Mouse (Mus musculus) midbrain, embryonic 13.5 days (tissue): Measurements from ENCODE around the gene Cisd1. TPM values are rescaled to one million over a fixed set of nuclear protein-coding genes. Genes with fewer than 3 reads are reported as not detected.

Source experiments
- ATAC-seq: fragments of 200-750 bp; cut with Nextera tagmentation; 2 replicates; pipeline ENCODE4 v1.8.0; 2017; ENCODE audit warnings: mild to moderate bottlenecking, moderate TSS enrichment, moderate library complexity
- H3K27ac ChIP-seq: fragments of 300-500 bp; sonication (generic); 2 replicates; pipeline ENCODE4 v1.5.1; 2015; ENCODE audit warnings: inconsistent platforms, mild to moderate bottlenecking, moderate library complexity
- H3K27me3 ChIP-seq: fragments of 300-500 bp; sonication (generic); 2 replicates; pipeline ENCODE4 v1.6.1; 2015; ENCODE audit warnings: mild to moderate bottlenecking, inconsistent platforms
- H3K36me3 ChIP-seq: fragments of 300-500 bp; sonication (generic); 2 replicates; pipeline ENCODE4 v1.6.1; 2015; ENCODE audit warnings: mild to moderate bottlenecking, inconsistent platforms
- H3K4me1 ChIP-seq: fragments of 300-500 bp; sonication (generic); replicated peaks from 2 replicates; pipeline ENCODE4 v1.6.1; 2015; ENCODE audit warnings: inconsistent platforms
- H3K4me2 ChIP-seq: fragments of 300-500 bp; sonication (generic); replicated peaks from 2 replicates; pipeline ENCODE4 v1.6.1; 2015; ENCODE audit warnings: moderate library complexity, mild to moderate bottlenecking, inconsistent platforms
- H3K4me3 ChIP-seq: fragments of 300-500 bp; sonication (generic); replicated peaks from 2 replicates; pipeline ENCODE4 v1.5.1; 2015; ENCODE audit warnings: mild to moderate bottlenecking, inconsistent platforms
- H3K9ac ChIP-seq: fragments of 300-500 bp; sonication (generic); replicated peaks from 2 replicates; pipeline ENCODE4 v1.6.1; 2015; ENCODE audit warnings: mild to moderate bottlenecking, inconsistent platforms
- H3K9me3 ChIP-seq: fragments of 300-500 bp; sonication (generic); 2 replicates; pipeline ENCODE4 v1.6.1; 2016; ENCODE audit warnings: mild to moderate bottlenecking, inconsistent platforms
- WGBS: fragments of 180-500 bp; shearing (Covaris S2); methylation state at CpG from one replicate; pipeline ENCODE4 v1.1.7; 2015; 5-methylcytosine and 5-hydroxymethylcytosine counted together
- polyA plus RNA-seq: library from polyadenylated mRNA; unstranded; fragments of >200 nt; fragmentation: Nextera tagmentation; extraction: Ambion mirVana; gene quantifications from 2 replicates; pipeline ENCODE4 v1.2.1, GENCODE M21; 2015

Gene Cisd1
- polyA plus RNA-seq, 1 experiment from 2014 or later, result 222 TPM

DNA sequence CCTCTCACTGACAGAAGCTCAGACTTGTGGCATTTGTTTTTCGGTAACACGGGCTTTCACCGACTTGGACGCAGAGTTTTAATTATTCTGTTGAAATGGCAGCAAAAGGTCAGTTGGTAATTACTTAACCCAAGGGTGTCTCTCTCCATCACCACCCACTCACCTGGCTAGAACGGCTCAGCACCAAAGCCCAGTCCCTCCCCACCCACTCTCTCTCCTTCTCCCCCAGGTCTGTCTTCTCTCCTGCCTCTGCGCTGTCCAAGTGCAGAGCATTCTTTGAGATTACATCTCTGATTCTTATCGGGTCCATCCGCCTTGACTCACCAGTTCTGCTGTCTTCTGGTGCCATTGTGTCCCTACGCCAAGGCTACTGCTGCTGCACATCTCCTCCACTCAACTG lies 11.9 kb downstream of the Cisd1 start:
- Histone ChIP-seq H3K4me3 (no peak overlapping the region), H3K9me3 (no peaks in the 10 kb centered on the region), H3K36me3 (peaks cover 62% of the 10 kb centered on the region), H3K27me3 (no peaks in the 10 kb centered on the region), H3K4me2 (no peak overlapping the region), H3K4me1 (no peaks in the 10 kb centered on the region), H3K27ac (no peak overlapping the region), H3K9ac (no peak overlapping the region)
- no peak for ATAC-seq
- WGBS, result 93% methylated on average over 9 of the region's 9 CpGs

DNA sequence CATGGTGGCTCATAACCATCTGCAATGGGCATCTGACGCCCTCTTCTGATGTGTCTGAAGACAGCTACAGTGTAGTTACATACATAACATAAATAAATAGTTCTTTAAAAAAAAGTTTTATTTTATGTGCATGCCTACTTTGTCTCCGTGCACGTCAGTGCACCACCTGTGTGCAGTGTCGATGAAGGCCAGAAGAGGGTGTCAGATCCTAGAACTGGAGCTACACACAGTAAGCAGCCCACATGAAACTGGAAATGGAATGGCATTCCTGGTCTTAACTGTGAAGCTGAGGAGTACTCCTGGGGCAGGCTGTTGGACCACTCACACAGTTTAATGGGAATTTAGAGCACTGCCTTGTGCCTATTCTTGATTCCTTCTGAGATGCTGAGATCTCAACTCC lies 12.4 kb downstream of the Cisd1 start:
- H3K27me3 ChIP-seq, result no peaks in the 10 kb centered on the region
- no peak overlapping the region for H3K9ac ChIP-seq
- H3K4me1 ChIP-seq, result no peaks in the 10 kb centered on the region
- WGBS, result 92% methylated on average over 4 of the region's 4 CpGs
- H3K4me2 ChIP-seq, result no peak overlapping the region
- peaks cover 62% of the 10 kb centered on the region for H3K36me3 ChIP-seq
- no peak overlapping the region for H3K4me3 ChIP-seq
- no peaks in the 10 kb centered on the region for H3K9me3 ChIP-seq
- no peak overlapping the region for H3K27ac ChIP-seq
- ATAC-seq, result no peak

DNA sequence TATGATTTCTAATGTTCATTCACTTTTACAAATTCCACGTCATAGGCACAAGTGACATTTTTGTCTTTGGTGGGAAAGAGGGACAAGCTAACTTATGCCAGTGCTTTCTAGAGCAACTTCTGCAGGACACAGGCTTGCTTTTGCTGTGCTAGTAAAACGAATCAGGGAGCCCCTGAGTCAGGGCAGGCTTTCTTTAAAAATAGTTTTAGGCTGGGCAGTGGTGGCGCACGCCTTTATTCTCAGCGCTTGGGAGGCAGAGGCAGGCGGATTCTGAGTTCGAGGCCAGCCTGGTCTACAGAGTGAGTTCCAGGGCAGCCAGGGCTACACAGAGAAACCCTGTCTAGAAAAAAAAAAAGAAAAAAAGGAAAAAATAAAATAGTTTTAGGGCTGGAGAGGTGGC lies 12.8 kb downstream of the Cisd1 start:
- 97% methylated on average over 7 of the region's 7 CpGs for WGBS
- Histone ChIP-seq H3K4me2 (no peak overlapping the region), H3K9ac (no peak overlapping the region), H3K4me3 (no peak overlapping the region), H3K9me3 (no peaks in the 10 kb centered on the region), H3K36me3 (peaks cover 62% of the 10 kb centered on the region), H3K4me1 (no peaks in the 10 kb centered on the region), H3K27ac (no peak overlapping the region), H3K27me3 (no peaks in the 10 kb centered on the region)
- ATAC-seq, result no peak

DNA sequence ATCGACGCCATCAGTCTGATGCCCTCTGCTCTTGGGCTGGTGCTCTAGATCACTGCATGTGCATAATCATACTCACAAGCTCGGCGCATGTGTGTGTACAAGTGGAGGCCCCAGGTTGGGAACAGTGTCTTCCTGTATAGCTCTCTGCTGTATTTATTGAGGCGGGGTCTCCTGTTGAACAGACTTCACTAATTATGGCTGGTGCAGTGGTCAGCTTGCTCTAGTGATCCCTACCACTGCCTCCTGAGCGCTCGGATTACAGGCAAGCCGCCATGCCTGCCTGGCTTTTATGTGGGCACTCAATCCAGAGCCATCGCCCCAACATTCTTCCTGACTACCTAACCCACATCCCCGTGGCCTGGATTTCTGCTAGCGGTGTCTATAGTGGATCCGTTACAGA lies 14.7 kb downstream of the Cisd1 start:
- H3K27me3 ChIP-seq, result no peaks in the 10 kb centered on the region
- 98% methylated on average over 12 of the region's 12 CpGs for WGBS
- H3K4me1 ChIP-seq, result no peaks in the 10 kb centered on the region
- H3K9ac ChIP-seq, result no peak overlapping the region
- ATAC-seq, result no peak
- H3K36me3 ChIP-seq, result peaks cover 49% of the 10 kb centered on the region
- no peak overlapping the region for H3K4me3 ChIP-seq
- no peaks in the 10 kb centered on the region for H3K9me3 ChIP-seq
- H3K27ac ChIP-seq, result no peak overlapping the region
- no peak overlapping the region for H3K4me2 ChIP-seq

DNA sequence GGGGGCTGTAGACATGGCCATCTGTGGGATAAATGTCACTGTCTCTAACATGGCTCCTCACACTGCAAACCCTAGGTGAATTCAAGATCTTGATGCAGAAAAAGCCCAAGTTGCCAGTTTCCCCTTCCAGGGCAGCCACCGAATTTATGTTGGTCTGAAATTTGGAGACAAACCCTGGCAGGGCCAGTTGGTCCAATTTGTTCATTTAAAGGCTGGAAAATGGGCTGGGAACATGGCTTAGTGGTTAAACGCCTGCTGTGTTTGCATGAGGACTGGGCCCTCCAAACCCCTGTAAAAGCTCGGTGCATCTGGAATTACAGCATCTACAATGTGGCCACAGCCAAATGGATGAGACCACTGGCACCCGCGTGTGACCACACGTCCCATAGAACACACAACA lies 15.5 kb downstream of the Cisd1 start:
- no peak overlapping the region for H3K27ac ChIP-seq
- H3K4me3 ChIP-seq, result no peak overlapping the region
- no peaks in the 10 kb centered on the region for H3K4me1 ChIP-seq
- H3K9me3 ChIP-seq, result no peaks in the 10 kb centered on the region
- H3K4me2 ChIP-seq, result no peak overlapping the region
- H3K27me3 ChIP-seq, result no peaks in the 10 kb centered on the region
- 93% methylated on average over 6 of the region's 6 CpGs for WGBS
- no peak for ATAC-seq
- no peak overlapping the region for H3K9ac ChIP-seq
- H3K36me3 ChIP-seq, result peaks cover 41% of the 10 kb centered on the region

DNA sequence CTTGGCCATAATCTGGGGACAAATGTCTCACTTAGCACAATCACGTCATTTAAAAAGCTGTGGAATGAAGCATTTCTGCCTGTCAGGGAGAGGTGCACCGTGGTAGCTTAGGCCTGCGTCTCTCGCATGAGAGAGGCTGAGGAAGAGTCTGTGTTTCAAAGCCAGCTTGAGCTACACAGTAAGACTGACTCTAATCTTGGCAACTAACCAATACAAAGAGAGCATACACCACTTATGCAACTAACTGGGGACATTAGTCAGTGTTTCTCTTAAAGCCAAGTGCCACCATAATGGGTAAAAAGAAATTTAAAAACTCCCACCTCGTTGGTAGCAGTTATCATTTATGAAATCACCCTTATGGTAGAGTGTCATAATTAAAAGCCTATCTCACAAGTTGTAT lies 15.9 kb downstream of the Cisd1 start:
- peaks cover 38% of the 10 kb centered on the region for H3K36me3 ChIP-seq
- no peak overlapping the region for H3K27ac ChIP-seq
- WGBS, result 92% methylated on average over 5 of the region's 5 CpGs
- H3K9ac ChIP-seq, result no peak overlapping the region
- ATAC-seq, result no peak
- no peak overlapping the region for H3K4me2 ChIP-seq
- no peaks in the 10 kb centered on the region for H3K27me3 ChIP-seq
- H3K4me1 ChIP-seq, result no peaks in the 10 kb centered on the region
- no peak overlapping the region for H3K4me3 ChIP-seq
- no peaks in the 10 kb centered on the region for H3K9me3 ChIP-seq

DNA sequence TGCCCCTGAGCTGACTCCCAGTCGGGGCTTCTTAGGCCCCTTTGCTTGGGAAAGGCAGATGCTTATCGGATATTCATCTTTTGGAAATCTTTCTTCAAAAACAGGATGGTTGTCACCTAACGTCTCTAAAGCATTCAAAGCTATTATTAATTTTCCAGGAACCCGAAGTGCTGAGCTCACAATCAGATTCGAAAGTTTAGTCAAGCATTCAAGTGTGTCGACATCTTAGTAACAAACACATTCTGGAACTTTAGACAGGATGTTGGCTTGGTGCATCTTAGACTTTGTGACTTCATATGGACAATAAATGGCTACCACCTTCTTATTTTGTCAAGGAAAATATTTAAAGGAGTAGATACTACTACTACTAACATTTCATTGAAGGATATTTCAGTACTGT lies 16.4 kb downstream of the Cisd1 start:
- Histone ChIP-seq H3K27me3 (no peaks in the 10 kb centered on the region), H3K9me3 (no peaks in the 10 kb centered on the region)
- 83% methylated on average over 6 of the region's 6 CpGs for WGBS

DNA sequence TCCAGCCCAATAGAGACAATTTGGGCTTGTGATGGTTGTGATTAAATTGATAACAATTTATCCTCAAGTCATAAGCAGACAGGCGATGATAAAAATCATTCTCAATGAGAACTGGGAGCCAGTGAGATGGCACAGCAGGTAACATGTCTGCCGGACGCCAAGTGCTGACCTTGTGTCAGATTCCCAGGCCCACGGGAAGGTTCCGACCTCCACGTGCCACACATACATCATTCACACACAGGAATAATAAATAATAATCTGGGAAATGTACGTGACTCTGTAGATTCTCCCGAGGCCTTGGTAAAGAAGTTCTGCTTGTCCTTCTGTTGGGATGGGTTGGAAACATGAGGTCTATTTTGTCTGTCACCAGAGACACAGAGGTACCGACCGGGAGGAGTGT lies 17.4 kb downstream of the Cisd1 start:
- peaks cover 23% of the 10 kb centered on the region for H3K36me3 ChIP-seq
- H3K4me3 ChIP-seq, result no peak overlapping the region
- H3K4me1 ChIP-seq, result no peaks in the 10 kb centered on the region
- H3K9ac ChIP-seq, result no peak overlapping the region
- no peak overlapping the region for H3K4me2 ChIP-seq
- ATAC-seq, result no peak
- H3K27ac ChIP-seq, result no peak overlapping the region
- 89% methylated on average over 10 of the region's 10 CpGs for WGBS
- no peaks in the 10 kb centered on the region for H3K27me3 ChIP-seq
- H3K9me3 ChIP-seq, result no peaks in the 10 kb centered on the region

More for the DNA sequence above, 16.4 kb downstream of the Cisd1 start:
- Histone ChIP-seq H3K4me2 (no peak overlapping the region), H3K4me3 (no peak overlapping the region), H3K9ac (no peak overlapping the region), H3K27ac (no peak overlapping the region), H3K4me1 (no peaks in the 10 kb centered on the region), H3K36me3 (peaks cover 33% of the 10 kb centered on the region)
- no peak for ATAC-seq

DNA sequence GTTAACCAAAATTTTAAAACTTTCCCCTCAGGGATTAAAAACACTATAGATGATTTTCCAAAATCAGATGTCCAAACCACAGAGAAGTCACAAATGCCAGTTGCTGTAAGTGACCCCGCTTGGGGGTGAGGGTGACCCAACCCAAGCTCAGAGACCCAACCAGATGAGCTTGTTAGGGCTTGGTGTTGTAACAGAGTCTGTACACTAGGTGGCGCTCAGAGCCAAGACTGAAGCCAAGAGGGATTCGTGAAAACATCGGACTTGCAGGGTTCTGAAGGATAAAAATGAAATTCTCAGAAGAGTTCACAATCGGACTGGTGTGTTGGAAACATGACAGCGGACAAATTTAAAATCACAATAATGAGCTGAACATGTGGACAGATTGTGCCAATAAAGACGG lies 18.0 kb downstream of the Cisd1 start:
- Histone ChIP-seq H3K4me2 (no peak overlapping the region), H3K9ac (no peak overlapping the region), H3K36me3 (peaks cover 21% of the 10 kb centered on the region), H3K4me1 (no peaks in the 10 kb centered on the region), H3K27ac (no peak overlapping the region), H3K4me3 (no peak overlapping the region), H3K27me3 (no peaks in the 10 kb centered on the region), H3K9me3 (no peaks in the 10 kb centered on the region)
- 0 out of 2 replicates have a peak, but pooled peaks have one; percentile 50 for ATAC-seq
- 12% methylated on average over 7 of the region's 7 CpGs for WGBS

DNA sequence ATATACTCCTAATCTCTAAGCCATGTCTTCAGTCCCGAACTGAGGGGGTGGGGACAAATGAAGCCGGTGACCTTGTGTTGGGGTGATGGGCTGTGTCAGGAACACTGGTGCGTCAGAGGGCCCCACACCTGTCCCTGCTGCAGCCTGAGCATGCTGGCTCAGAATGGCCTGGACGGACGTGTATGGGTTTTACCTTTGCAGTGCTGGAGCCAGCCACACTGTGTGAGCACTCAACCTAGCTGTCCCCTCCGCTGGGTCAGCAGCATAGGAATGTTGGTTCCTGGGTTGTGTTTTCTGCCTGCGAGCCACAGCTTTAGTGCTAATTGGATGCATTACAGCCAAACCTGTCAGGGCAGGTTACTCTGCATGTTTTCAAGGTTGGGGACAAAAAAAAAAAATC lies 18.6 kb downstream of the Cisd1 start:
- H3K4me2 ChIP-seq, result no peak overlapping the region
- no peaks in the 10 kb centered on the region for H3K4me1 ChIP-seq
- ATAC-seq, result 0 out of 2 replicates have a peak, but pooled peaks have one; percentile 48
- H3K36me3 ChIP-seq, result peaks cover 21% of the 10 kb centered on the region
- no peak overlapping the region for H3K9ac ChIP-seq
- no peak overlapping the region for H3K27ac ChIP-seq
- H3K4me3 ChIP-seq, result no peak overlapping the region
- H3K9me3 ChIP-seq, result no peaks in the 10 kb centered on the region
- H3K27me3 ChIP-seq, result no peaks in the 10 kb centered on the region
- WGBS, result 81% methylated on average over 7 of the region's 7 CpGs

DNA sequence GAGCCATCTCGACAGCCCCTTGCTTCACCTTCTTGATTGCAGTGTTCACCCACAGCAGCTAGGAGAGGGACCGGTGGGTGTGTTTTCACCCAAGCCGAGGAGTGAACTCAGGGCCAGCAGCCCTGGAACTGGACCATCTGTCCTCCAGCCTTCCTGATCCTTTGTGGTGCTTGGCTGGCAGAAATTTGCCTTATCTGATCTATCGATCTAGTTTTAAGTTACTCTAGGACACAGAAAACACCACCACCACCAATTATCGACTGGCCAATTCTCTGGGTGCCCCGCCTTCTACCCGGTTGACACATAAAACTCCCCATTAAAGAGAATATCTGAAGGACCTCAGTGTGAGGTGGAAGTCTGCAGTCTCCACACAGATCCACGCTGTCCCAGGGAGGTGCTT lies 21.1 kb downstream of the Cisd1 start:
- Histone ChIP-seq H3K36me3 (no peaks in the 10 kb centered on the region), H3K4me3 (no peak overlapping the region), H3K4me1 (no peaks in the 10 kb centered on the region), H3K4me2 (no peak overlapping the region), H3K27ac (no peak overlapping the region), H3K9ac (no peak overlapping the region), H3K27me3 (no peaks in the 10 kb centered on the region), H3K9me3 (no peaks in the 10 kb centered on the region)
- 94% methylated on average over 8 of the region's 8 CpGs for WGBS
- ATAC-seq, result no peak

DNA sequence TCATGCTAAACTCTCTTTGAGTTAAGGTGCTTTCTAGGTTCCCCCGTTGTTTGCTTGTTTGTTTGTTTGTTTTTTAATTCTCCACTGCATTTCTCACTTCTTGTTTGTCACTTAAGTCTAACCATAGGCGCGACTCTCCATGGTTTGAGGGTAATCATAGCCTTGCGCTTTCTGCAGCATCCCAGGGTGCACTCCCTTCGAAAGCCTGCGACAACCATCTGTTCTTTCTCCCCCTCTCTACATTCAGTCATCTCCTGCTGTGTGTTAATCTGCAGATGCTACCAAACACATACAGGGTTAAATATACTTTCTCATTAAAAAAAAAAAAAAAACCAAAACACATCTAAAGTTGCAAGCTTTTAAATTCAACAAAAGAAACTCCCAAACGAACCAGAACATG lies 28.3 kb downstream of the Cisd1 start:
- H3K9ac ChIP-seq, result no peak overlapping the region
- no peak for ATAC-seq
- no peak overlapping the region for H3K4me3 ChIP-seq
- H3K27me3 ChIP-seq, result no peaks in the 10 kb centered on the region
- no peaks in the 10 kb centered on the region for H3K36me3 ChIP-seq
- no peak overlapping the region for H3K4me2 ChIP-seq
- no peak overlapping the region for H3K27ac ChIP-seq
- no peaks in the 10 kb centered on the region for H3K9me3 ChIP-seq
- 72% methylated on average over 7 of the region's 7 CpGs for WGBS
- no peaks in the 10 kb centered on the region for H3K4me1 ChIP-seq

DNA sequence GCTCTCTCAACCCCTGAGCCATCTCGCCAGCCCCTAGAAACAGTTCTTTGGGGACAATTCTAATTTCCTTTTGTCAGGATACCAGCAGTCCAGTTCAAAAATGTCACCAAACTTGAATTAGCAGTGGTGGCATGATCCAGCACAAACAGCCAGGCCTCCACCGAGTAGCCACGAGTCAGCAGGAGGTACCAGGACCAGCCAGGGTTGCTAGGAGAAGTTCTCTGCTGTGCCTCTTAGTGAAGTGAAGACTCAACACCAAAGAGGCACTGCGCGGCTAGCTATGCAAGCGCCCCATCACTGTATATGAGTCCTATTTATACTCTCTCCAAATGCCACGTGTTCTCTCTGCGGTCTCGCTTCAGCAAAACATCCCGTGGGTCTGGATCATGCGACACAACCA lies 28.7 kb downstream of the Cisd1 start:
- ATAC-seq, result no peak
- Histone ChIP-seq H3K4me3 (no peak overlapping the region), H3K9ac (no peak overlapping the region), H3K4me1 (no peaks in the 10 kb centered on the region), H3K4me2 (no peak overlapping the region), H3K9me3 (no peaks in the 10 kb centered on the region), H3K27ac (no peak overlapping the region), H3K36me3 (no peaks in the 10 kb centered on the region), H3K27me3 (no peaks in the 10 kb centered on the region)
- 77% methylated on average over 11 of the region's 11 CpGs for WGBS
